Mouse (Mus musculus): ENCODE results near the gene Tubd1.

Tubd1 gene

GRCm38 (mm10) chr11:86584898-86585597, 40.3 kb downstream of the Tubd1 start:
- DNase-seq, result no peak

GRCm38 (mm10) chr11:86585598-86585984, 40.8 kb downstream of the Tubd1 start:
- no peak for DNase-seq

GRCm38 (mm10) chr11:86586177-86586867, 41.5 kb downstream of the Tubd1 start:
- peak; percentile 48 to 74 for DNase-seq

- DNase-seq, result peak; percentile 87 to 91
These were observed 42.3 kb downstream of the Tubd1 start for GRCm38 (mm10) chr11:86586868-86587792.

- no peak for DNase-seq
These were observed 43.0 kb downstream of the Tubd1 start for GRCm38 (mm10) chr11:86587830-86588229.

GRCm38 (mm10) chr11:86588583-86589298, 44.0 kb downstream of the Tubd1 start:
- no peak for DNase-seq

- no peak for DNase-seq
These were observed 45.3 kb downstream of the Tubd1 start for GRCm38 (mm10) chr11:86590066-86590465.

- DNase-seq, result no peak
These were observed 45.8 kb downstream of the Tubd1 start for GRCm38 (mm10) chr11:86590579-86590978.

GRCm38 (mm10) chr11:86591301-86591845, 46.6 kb downstream of the Tubd1 start:
- no peak for DNase-seq

GRCm38 (mm10) chr11:86591931-86592616, 47.3 kb downstream of the Tubd1 start:
- no peak for DNase-seq

- DNase-seq, result no peak
These were observed 48.2 kb downstream of the Tubd1 start for GRCm38 (mm10) chr11:86592993-86593392.

GRCm38 (mm10) chr11:86593443-86593842, 48.7 kb downstream of the Tubd1 start:
- DNase-seq, result no peak

- DNase-seq, result no peak
These were observed 49.5 kb downstream of the Tubd1 start for GRCm38 (mm10) chr11:86594188-86594876.

GRCm38 (mm10) chr11:86595366-86595765, 50.6 kb downstream of the Tubd1 start:
- DNase-seq, result no peak

- peak; percentile 78 to 95 for DNase-seq
These were observed 51.6 kb downstream of the Tubd1 start for GRCm38 (mm10) chr11:86596187-86596960.

GRCm38 (mm10) chr11:86596976-86597375, 52.2 kb downstream of the Tubd1 start:
- DNase-seq, result no peak

GRCm38 (mm10) chr11:86598154-86598553, 53.4 kb downstream of the Tubd1 start:
- DNase-seq, result no peak

GRCm38 (mm10) chr11:86598572-86598971, 53.8 kb downstream of the Tubd1 start:
- no peak for DNase-seq

- DNase-seq, result peak; percentile 33 to 65
These were observed 54.8 kb downstream of the Tubd1 start for GRCm38 (mm10) chr11:86599378-86600208.

Data from kidney, postnatal 25 days (tissue).